7 mouse cellular contexts compared by ENCODE assay signal in genomic region chr9:57817220-57817667, GRCm38 (mm10). TPM values are rescaled to one million over a fixed set of nuclear protein-coding genes. Genes with fewer than 3 reads are reported as not detected.
DNase-seq lines count a peak whose midpoint lies in the region; ATAC-seq lines count a peak whose summit lies in the region.

No protein-coding gene starts in this region.

- no peak overlapping the region for H3K4me3 ChIP-seq in embryonic facial prominence, embryonic 15.5 days (replicated peaks)
- H3K4me3 ChIP-seq in kidney, embryonic 14.5 days (ENCODE audit: low read length), result no peak overlapping the region
- no peak overlapping the region for H3K4me3 ChIP-seq in midbrain, embryonic 12.5 days

- H3K9me3 ChIP-seq in embryonic facial prominence, embryonic 15.5 days (replicated peaks), result no peaks in the 10 kb centered on the region
- H3K9me3 ChIP-seq in kidney, embryonic 14.5 days (ENCODE audit: control insufficient read depth, low read length), result no peaks in the 10 kb centered on the region
- H3K9me3 ChIP-seq in midbrain, embryonic 12.5 days, result no peaks in the 10 kb centered on the region

- peak; percentile 87 for DNase-seq in ZHBTc4 (ENCODE audit: low read depth, low spot score)
- DNase-seq in thymus, postnatal 10 days (ENCODE audit: low spot score in 2 of 2), result no peak
- no peak for DNase-seq in right cerebral cortex, postnatal 10 days (ENCODE audit: low spot score in 2 of 2)
- no peak for DNase-seq in thymus, postnatal 25 days

- H3K4me2 ChIP-seq in embryonic facial prominence, embryonic 15.5 days (replicated peaks), result 0 out of 2 replicates have a peak overlapping the region, but pooled peaks have one; percentile 4
- H3K4me2 ChIP-seq in kidney, embryonic 14.5 days (replicated peaks; ENCODE audit: low read depth, low read length), result no peak overlapping the region
- H3K4me2 ChIP-seq in midbrain, embryonic 12.5 days (replicated peaks), result 0 out of 2 replicates have a peak overlapping the region, but pooled peaks have one; percentile 17

- WGBS in embryonic facial prominence, embryonic 15.5 days, result 10% methylated on average over 6 of the region's 6 CpGs
- 5% methylated on average over 6 of the region's 6 CpGs for whole genome bisulfite sequencing in kidney, embryonic 14.5 days
- 3% methylated on average over 6 of the region's 6 CpGs for WGBS in midbrain, embryonic 12.5 days

- H3K9ac ChIP-seq in embryonic facial prominence, embryonic 15.5 days, result no peak overlapping the region
- no peak overlapping the region for H3K9ac ChIP-seq in kidney, embryonic 14.5 days (ENCODE audit: low read depth, low read length)
- H3K9ac ChIP-seq in midbrain, embryonic 12.5 days (replicated peaks), result no peak overlapping the region

- 0 out of 2 replicates have a peak, but pooled peaks have one; percentile 29 for ATAC-seq in embryonic facial prominence, embryonic 15.5 days (ENCODE audit: insufficient number of reproducible peaks, low FRiP score, low TSS enrichment, low read depth)
- ATAC-seq in kidney, embryonic 14.5 days (ENCODE audit: low FRiP score, low TSS enrichment), result 0 out of 2 replicates have a peak, but pooled peaks have one; percentile 32
- ATAC-seq in midbrain, embryonic 12.5 days (ENCODE audit: low FRiP score, low read depth), result no peak

- H3K36me3 ChIP-seq in embryonic facial prominence, embryonic 15.5 days, result no peaks in the 10 kb centered on the region
- no peaks in the 10 kb centered on the region for H3K36me3 ChIP-seq in kidney, embryonic 14.5 days (ENCODE audit: control insufficient read depth, insufficient read depth, low read length)
- H3K36me3 ChIP-seq in midbrain, embryonic 12.5 days, result no peaks in the 10 kb centered on the region

- H3K27me3 ChIP-seq in embryonic facial prominence, embryonic 15.5 days, result no peaks in the 10 kb centered on the region
- no peaks in the 10 kb centered on the region for H3K27me3 ChIP-seq in kidney, embryonic 14.5 days (ENCODE audit: control insufficient read depth, insufficient read depth, low read length)
- H3K27me3 ChIP-seq in midbrain, embryonic 12.5 days, result 0 out of 2 replicates have a peak, but pooled peaks cover 4% of the 10 kb centered on the region

- peaks cover 45% of the 10 kb centered on the region for H3K4me1 ChIP-seq in embryonic facial prominence, embryonic 15.5 days
- peaks cover 41% of the 10 kb centered on the region for H3K4me1 ChIP-seq in kidney, embryonic 14.5 days (ENCODE audit: control insufficient read depth, insufficient read depth, low read length)
- H3K4me1 ChIP-seq in midbrain, embryonic 12.5 days, result peaks cover 70% of the 10 kb centered on the region

- H3K27ac ChIP-seq in embryonic facial prominence, embryonic 15.5 days (replicated peaks), result no peak overlapping the region
- H3K27ac ChIP-seq in kidney, embryonic 14.5 days (ENCODE audit: low read depth, low read length), result no peak overlapping the region
- peak overlapping the region; percentile 63 for H3K27ac ChIP-seq in midbrain, embryonic 12.5 days (replicated peaks)

RNA-seq across cellular contexts. Expression of gene Arid3b, which starts 19.3 kb away (rescaled TPM):
- 5.1 and 5.5 TPM in 2 replicates for polyA plus RNA-seq in embryonic facial prominence, embryonic 15.5 days (2015; fragmentation: Nextera tagmentation; extraction: Ambion mirVana)
- 6.5 and 7.2 TPM in 2 replicates for polyA plus RNA-seq in kidney, embryonic 14.5 days (2014; fragmentation: Nextera tagmentation; extraction: Ambion mirVana)
- polyA plus RNA-seq in midbrain, embryonic 12.5 days (2016; fragmentation: Nextera tagmentation; extraction: Ambion mirVana), result 23.1 and 28.1 TPM in 2 replicates

RNA-seq across cellular contexts. Expression of gene Clk3, which starts 51.6 kb away (rescaled TPM):
- polyA plus RNA-seq in embryonic facial prominence, embryonic 15.5 days (2015; fragmentation: Nextera tagmentation; extraction: Ambion mirVana), result 78.4 and 80.2 TPM in 2 replicates
- 61.0 and 69.3 TPM in 2 replicates for polyA plus RNA-seq in kidney, embryonic 14.5 days (2014; fragmentation: Nextera tagmentation; extraction: Ambion mirVana)
- polyA plus RNA-seq in midbrain, embryonic 12.5 days (2016; fragmentation: Nextera tagmentation; extraction: Ambion mirVana), result 90.0 and 94.7 TPM in 2 replicates
